Mouse (Mus musculus) stomach, embryonic 14.5 days (tissue): ENCODE measurements around the gene Ap1m2. TPM values are rescaled to one million over a fixed set of nuclear protein-coding genes. Genes with fewer than 3 reads are reported as not detected.
A peak's percentile ranks its signal among the peaks of the same experiment; 100 is the strongest.

Source experiments
- ATAC-seq: fragments of 200-750 bp; cut with Nextera tagmentation; 2 replicates; pipeline ENCODE4 v1.8.0; 2017; ENCODE audit warnings: low read depth, moderate TSS enrichment; ENCODE audit not compliant: insufficient number of reproducible peaks, insufficient read depth, low FRiP score
- H3K27ac ChIP-seq: fragments of 300-500 bp; sonication (generic); 2 replicates; pipeline ENCODE4 v1.5.1; 2014; ENCODE audit warnings: mild to moderate bottlenecking, low read length, moderate library complexity, mixed read lengths
- H3K27me3 ChIP-seq: fragments of 300-500 bp; sonication (generic); 2 replicates; pipeline ENCODE4 v1.6.1; 2014; ENCODE audit warnings: low read length, control low read depth, mixed read lengths; ENCODE audit not compliant: control insufficient read depth, insufficient read depth
- H3K36me3 ChIP-seq: fragments of 300-500 bp; sonication (generic); 2 replicates; pipeline ENCODE4 v1.6.1; 2014; ENCODE audit warnings: mild to moderate bottlenecking, control low read depth, low read length, moderate library complexity, mixed read lengths; ENCODE audit not compliant: control insufficient read depth, insufficient read depth
- H3K4me1 ChIP-seq: fragments of 300-500 bp; sonication (generic); 2 replicates; pipeline ENCODE4 v1.6.1; 2014; ENCODE audit warnings: low read length, control low read depth, mixed read lengths; ENCODE audit not compliant: control insufficient read depth, insufficient read depth
- H3K4me2 ChIP-seq: fragments of 300-500 bp; sonication (generic); replicated peaks from 2 replicates; pipeline ENCODE4 v1.6.1; 2014; ENCODE audit warnings: low read depth, low read length, control low read depth
- H3K4me3 ChIP-seq: fragments of 300-500 bp; sonication (generic); 2 replicates; pipeline ENCODE4 v1.5.1; 2014; ENCODE audit warnings: low read depth, low read length, control low read depth
- H3K9ac ChIP-seq: fragments of 300-500 bp; sonication (generic); replicated peaks from 2 replicates; pipeline ENCODE4 v1.6.1; 2014; ENCODE audit warnings: low read depth, mild to moderate bottlenecking, control low read depth, low read length, moderate library complexity, mixed read lengths
- H3K9me3 ChIP-seq: fragments of 300-500 bp; sonication (generic); 2 replicates; pipeline ENCODE4 v1.6.1; 2016; ENCODE audit warnings: low read depth, low read length, control low read depth; ENCODE audit not compliant: control insufficient read depth
- WGBS: fragments of 180-500 bp; shearing (Covaris S2); extraction: QIAGEN DNeasy Blood & Tissue Kit; methylation state at CpG from one replicate; pipeline ENCODE4 v1.1.7; 2014; 5-methylcytosine and 5-hydroxymethylcytosine counted together
- polyA plus RNA-seq: library from polyadenylated mRNA; unstranded; fragments of >200 nt; fragmentation: Nextera tagmentation; extraction: Ambion mirVana; gene quantifications from 2 replicates; pipeline ENCODE4 v1.2.1, GENCODE M21; 2014

The Ap1m2 gene
- polyA plus RNA-seq, 1 experiment from 2014 or later: 54.4 TPM

DNA sequence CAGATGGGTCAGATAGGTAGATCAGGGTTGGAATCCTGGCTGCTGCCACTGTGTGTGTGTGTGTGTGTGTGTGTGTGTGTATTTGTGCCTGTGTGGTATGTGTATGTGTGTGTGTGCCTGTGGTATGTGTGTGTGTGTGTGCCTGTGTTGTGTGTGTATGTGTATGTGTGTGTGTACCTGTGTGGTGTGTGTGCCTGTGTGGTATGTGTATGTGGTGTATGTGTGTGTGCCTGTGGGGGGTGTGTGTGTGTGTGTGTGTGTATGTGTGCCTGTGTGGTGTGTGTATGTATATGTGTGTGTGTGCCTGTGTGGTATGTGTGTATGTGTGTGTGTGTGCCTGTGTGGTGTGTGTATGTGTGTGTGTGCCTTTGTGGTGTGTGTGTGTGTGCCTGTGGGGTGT, 57.4 kb downstream of the Ap1m2 start:
- H3K9me3 ChIP-seq: no peaks in the 10 kb centered on the region
- peaks cover 5% of the 10 kb centered on the region for H3K27me3 ChIP-seq
- no peak overlapping the region for H3K9ac ChIP-seq
- no peak overlapping the region for H3K4me2 ChIP-seq
- H3K27ac ChIP-seq: no peak overlapping the region
- 0 out of 2 replicates have a peak, but pooled peaks cover 2% of the 10 kb centered on the region for H3K4me1 ChIP-seq
- ATAC-seq: no peak
- H3K36me3 ChIP-seq: no peaks in the 10 kb centered on the region
- H3K4me3 ChIP-seq: no peak overlapping the region

DNA sequence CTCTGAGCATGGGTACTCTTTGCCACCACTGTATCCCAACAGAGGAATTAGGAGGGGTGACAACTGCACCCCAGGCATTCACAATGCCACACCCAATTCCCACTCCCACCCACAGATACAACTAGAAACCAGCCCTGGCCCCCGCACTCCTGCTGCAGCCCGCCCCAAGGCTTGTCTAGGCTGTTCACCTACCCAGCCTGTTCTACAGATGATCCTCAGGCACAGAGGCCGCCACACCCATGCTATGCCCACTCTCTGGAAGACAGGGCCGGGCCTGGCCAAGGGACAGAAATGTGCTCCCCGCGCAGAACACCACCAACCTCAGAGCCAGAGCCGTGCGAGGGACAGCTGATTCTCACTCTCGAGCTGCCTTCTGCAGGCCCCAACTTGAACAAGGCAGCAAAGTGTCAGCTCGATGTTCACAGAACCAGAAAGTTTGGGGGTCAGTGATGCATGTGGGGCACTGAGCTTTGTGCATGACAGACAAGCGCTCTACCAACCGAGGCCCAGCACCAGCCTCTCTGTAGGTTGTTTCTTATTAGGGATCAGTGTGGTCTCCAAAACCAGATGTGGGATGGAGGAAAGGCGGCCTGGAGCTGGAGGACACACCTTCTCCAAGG, 60.9 kb downstream of the Ap1m2 start:
- H3K4me1 ChIP-seq: 0 out of 2 replicates have a peak, but pooled peaks cover 8% of the 10 kb centered on the region
- no peak overlapping the region for H3K9ac ChIP-seq
- H3K36me3 ChIP-seq: no peaks in the 10 kb centered on the region
- WGBS: 51% methylated on average over 13 of the region's 13 CpGs
- no peaks in the 10 kb centered on the region for H3K9me3 ChIP-seq
- H3K4me3 ChIP-seq: no peak overlapping the region
- H3K27me3 ChIP-seq: peaks cover 28% of the 10 kb centered on the region
- peak overlapping the region; percentile 58 for H3K27ac ChIP-seq
- no peak overlapping the region for H3K4me2 ChIP-seq
- peak; percentile 30; the same call in 1 of the 2 replicates for ATAC-seq

DNA sequence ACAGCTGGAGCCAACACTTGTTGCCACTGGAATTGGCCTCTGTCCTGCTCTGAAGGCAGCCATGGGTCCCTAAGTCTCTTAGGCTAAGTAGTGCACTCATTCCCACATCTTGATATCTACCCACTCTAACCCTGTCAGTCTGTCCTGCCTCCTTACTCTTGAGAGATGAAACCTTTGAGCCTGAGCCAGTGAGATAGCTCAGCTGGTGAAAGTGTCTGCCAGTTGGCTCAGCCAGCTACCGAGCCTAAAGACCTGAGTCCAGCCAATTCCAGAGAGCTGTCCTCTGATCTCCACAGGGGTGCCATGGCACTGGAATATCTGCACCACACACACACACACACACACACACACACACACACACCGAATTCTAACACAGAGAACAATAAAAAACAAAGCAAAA, 61.6 kb downstream of the Ap1m2 start:
- no peak for ATAC-seq
- Histone ChIP-seq H3K27me3 (peaks cover 35% of the 10 kb centered on the region), H3K4me2 (no peak overlapping the region), H3K4me3 (no peak overlapping the region), H3K9ac (no peak overlapping the region), H3K27ac (peak overlapping the region; percentile 58; the same call in 1 of the 2 replicates), H3K4me1 (0 out of 2 replicates have a peak, but pooled peaks cover 8% of the 10 kb centered on the region), H3K36me3 (no peaks in the 10 kb centered on the region), H3K9me3 (no peaks in the 10 kb centered on the region)
- 46% methylated on average over 2 of the region's 2 CpGs for WGBS

DNA sequence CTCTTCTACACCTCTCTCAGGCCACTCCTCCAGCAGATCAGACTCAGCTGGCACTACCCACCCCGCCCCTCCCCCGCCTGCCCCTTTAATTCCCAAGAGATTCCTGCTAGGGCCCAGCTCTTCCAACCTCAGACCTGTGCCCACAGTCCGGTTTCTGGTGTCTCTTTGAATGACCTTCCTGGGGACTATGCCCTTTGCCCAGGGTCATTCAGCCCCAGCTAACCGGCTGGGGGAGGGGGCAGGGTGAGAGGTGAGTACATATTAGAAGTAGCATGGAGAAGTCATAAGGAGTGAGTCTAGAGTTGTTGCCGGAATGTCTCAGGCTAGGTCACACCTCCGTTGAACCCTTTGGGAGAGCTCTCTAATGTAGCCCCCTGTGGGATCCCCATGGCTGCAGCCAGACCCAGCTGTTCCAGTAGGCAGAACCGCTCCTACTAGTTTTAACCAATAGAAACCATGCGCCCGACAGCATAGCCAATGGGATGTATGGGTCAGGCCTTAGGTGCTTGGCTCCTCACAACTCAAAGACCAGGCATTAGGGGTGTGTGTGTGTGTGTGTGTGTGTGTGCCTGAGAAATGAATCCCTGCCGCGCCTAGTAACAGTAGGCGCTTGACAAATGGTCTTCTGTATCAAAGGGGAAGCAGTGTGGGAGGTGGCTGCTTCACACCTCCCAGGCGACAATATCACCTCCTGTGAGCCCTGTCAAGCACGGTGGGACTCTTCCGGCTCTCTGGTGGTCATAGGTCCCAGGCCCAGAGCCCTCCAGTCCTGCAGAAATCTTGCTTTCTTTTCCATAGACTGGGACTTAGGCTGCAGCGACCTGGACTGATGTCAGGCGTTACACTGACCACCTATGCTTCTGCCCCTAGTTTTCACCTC, 62.3 kb downstream of the Ap1m2 start:
- Histone ChIP-seq H3K27ac (peak overlapping the region; percentile 58; the same call in 1 of the 2 replicates), H3K9ac (no peak overlapping the region), H3K36me3 (no peaks in the 10 kb centered on the region), H3K9me3 (no peaks in the 10 kb centered on the region), H3K4me1 (0 out of 2 replicates have a peak, but pooled peaks cover 13% of the 10 kb centered on the region), H3K27me3 (peaks cover 42% of the 10 kb centered on the region), H3K4me3 (no peak overlapping the region), H3K4me2 (no peak overlapping the region)
- 16% methylated on average over 17 of the region's 17 CpGs for WGBS
- no peak for ATAC-seq

DNA sequence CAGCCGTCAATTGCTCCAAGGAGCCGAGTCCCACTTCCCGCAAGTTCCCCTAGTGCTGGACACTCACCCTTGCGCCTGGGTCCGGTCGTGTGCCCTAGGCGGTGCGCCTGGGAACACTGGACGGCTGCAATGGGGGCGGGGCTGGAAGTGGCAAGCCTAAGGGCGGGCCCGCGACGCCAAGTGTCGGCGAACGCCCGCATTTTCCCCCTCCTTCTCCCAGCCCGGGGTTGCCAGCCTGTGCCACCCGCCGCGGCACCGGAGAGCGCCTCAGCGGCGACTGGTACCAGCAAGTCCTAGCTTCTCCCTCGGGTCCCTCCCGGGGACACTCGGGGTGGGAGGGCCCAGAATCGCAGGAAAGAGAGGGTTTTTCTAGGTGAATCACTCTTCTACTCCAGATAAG, 63.8 kb downstream of the Ap1m2 start, which contains the start of gene S1pr5:
TSS of gene S1pr5 (minus strand) at position 118 of the 400 bp plus-strand sequence.
- peaks cover 57% of the 10 kb centered on the region for H3K27me3 ChIP-seq

DNA sequence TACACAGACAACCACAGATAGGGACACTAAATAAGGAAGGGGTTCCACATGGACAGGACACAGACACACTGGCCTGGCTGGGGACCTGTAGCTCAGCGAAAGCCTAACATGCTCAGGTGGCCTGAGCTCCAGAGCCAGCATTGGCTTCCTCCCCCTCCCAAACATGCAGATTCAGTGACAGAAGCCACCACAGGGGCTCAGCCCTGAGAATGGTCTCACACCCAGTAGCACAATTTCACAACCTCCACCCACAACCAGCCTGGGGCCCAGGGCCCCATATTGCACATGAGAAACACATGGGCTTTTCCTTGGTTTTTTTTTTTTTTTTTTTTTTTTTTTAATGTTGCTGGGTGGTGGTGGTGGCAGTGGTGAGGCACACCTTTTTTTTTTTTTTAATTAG, 65.8 kb downstream of the Ap1m2 start:
- Histone ChIP-seq H3K36me3 (no peaks in the 10 kb centered on the region), H3K9ac (no peak overlapping the region), H3K4me1 (peaks cover 19% of the 10 kb centered on the region), H3K27me3 (peaks cover 64% of the 10 kb centered on the region), H3K9me3 (no peaks in the 10 kb centered on the region), H3K27ac (no peak overlapping the region), H3K4me2 (no peak overlapping the region), H3K4me3 (no peak overlapping the region)
- no peak for ATAC-seq
- WGBS: 88% methylated on average over 1 of the region's 1 CpGs

More for the DNA sequence above, 63.8 kb downstream of the Ap1m2 start, which contains the start of gene S1pr5:
- Histone ChIP-seq H3K27ac (no peak within 1 kb of the TSS), H3K9ac (no peak within 1 kb of the TSS), H3K36me3 (no peaks in the 10 kb centered on the region), H3K9me3 (no peaks in the 10 kb centered on the region), H3K4me2 (peak within 1 kb of the TSS; percentile 31; the same call in 1 of the 2 replicates), H3K4me1 (peaks cover 19% of the 10 kb centered on the region), H3K4me3 (peak within 1 kb of the TSS; percentile 20; the same call in 1 of the 2 replicates)
- WGBS: under 1% methylated on average over 30 of the region's 30 CpGs
- no peak for ATAC-seq

DNA sequence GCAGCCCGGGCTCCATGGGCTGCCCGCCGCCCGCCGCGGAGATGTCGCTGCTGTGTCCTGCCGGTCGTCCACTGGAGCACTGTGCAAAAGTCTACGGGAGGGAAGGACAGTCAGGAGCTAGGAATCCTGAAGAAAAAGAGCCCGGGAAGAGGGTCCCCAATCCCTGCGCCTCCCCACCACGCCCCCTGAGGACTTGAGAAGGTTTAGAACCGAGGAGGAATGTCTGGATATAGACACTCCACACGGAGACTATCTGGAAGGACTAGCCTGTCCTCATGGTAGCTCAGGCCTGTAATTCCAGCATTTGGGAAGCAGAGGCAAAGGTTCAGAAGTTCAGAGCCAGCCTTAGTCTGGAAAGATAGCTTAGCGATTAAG, 67.0 kb downstream of the Ap1m2 start:
- Histone ChIP-seq H3K9me3 (no peaks in the 10 kb centered on the region), H3K27me3 (peaks cover 62% of the 10 kb centered on the region), H3K36me3 (no peaks in the 10 kb centered on the region), H3K27ac (no peak overlapping the region), H3K4me2 (peak overlapping the region; percentile 80), H3K4me3 (peak overlapping the region; percentile 34), H3K9ac (no peak overlapping the region; the same call in 1 of the 2 replicates), H3K4me1 (peaks cover 19% of the 10 kb centered on the region)
- WGBS: 3% methylated on average over 16 of the region's 16 CpGs
- 0 out of 2 replicates have a peak, but pooled peaks have one; percentile 4 for ATAC-seq

DNA sequence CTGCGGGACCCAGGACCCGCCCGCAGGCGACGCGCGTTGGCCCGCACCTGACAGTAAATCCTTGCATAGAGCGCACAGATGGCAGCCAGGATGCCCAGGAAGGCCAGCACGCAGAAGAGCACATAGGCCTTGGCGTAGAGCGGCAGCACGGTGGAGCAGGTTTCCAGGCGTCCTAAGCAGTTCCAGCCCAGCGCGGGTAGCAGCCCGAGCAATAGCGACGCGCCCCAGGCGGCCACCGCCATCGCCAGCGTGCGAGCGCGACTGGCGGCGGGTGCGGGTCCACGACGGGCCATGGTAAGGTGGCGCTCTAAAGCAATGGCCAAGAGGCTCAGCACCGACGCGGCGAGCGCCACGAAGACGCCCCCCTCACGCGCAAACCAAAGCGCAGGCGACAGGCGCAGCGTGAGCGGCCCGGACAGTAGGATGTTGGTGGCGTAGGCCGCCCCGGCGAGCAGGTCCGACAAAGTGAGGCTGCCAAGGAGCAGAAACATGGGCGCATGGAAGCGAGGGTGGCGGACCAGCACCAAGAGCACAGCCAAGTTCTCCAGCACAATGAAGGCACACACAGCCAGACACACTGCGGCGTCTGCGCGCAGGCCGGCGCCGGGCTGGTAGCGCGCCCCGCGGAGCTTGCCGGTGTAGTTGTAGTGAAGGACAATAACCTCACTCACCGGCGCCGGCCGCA, 67.6 kb downstream of the Ap1m2 start:
- Histone ChIP-seq H3K27ac (no peak overlapping the region), H3K9ac (no peak overlapping the region; the same call in 1 of the 2 replicates), H3K36me3 (no peaks in the 10 kb centered on the region), H3K27me3 (peaks cover 58% of the 10 kb centered on the region), H3K4me1 (peaks cover 17% of the 10 kb centered on the region), H3K4me2 (peak overlapping the region; percentile 80), H3K4me3 (peak overlapping the region; percentile 34), H3K9me3 (no peaks in the 10 kb centered on the region)
- 0 out of 2 replicates have a peak, but pooled peaks have one; percentile 4 for ATAC-seq
- 1% methylated on average over 69 of the region's 72 CpGs for WGBS
